Mouse (Mus musculus) layer of hippocampus, postnatal 10 days (tissue): ENCODE results near the gene Kdm4b. TPM values are rescaled to one million over a fixed set of nuclear protein-coding genes. Genes with fewer than 3 reads are reported as not detected.

Experiments
- DNase-seq, 2 experiments: peaks; one replicate each; pipeline ENCODE4 v3.0.0; 2021; ENCODE audit warnings: low spot score in 2 of 2
- microRNA-seq, 2 experiments: library from miRNA; unstranded; fragments of <30 nt; microRNA quantifications; one replicate each; pipeline ENCODE4 v1.2.0; 2021
- total RNA-seq, 2 experiments: library from RNA; stranded (reverse); gene quantifications; 2 replicates each; pipeline ENCODE4 v1.2.3; 2021

Gene Kdm4b
- total RNA-seq, 2 experiments from 2014 or later = 85.3 to 87.1 TPM

DNA sequence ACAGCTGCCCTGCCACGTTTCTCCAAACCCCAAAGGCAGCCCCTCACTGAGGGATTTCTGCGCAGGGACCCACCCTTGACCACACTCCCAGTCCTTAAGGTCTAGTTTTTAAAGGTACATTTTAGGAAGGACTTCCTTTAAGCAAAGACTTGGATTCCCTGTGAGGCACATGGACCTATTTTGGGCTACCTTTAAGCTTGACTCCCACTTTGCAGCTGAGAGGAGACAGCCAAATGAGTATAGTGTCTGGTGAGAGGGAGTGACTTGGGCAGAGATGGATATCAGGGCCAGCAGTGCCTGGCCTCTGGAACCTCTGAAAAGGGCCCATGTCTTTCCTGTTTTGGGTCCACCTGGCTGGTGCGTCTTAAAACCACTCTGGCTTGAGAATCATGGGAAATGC, 100.1 kb downstream of the Kdm4b start:
- no peak for DNase-seq

DNA sequence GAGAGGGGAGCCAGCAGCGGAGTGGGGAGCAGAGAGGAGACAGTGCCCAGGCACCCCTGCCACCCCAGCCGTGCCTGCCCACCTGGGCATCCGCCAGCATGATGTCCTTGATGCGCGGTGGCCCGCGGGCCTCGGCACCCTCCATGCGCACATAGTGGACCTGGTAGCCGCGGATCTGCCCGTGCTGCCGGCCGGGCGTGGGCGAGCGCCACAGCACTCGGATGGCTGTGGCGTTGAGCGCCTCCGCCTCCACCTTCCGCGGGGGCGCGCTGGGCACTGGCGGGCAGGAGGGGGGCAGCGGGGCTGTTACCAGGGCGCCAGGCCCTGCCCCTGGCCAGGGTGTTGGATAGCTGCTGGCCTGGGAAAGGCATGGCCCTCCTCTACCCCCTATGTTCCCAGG, 102.0 kb downstream of the Kdm4b start:
- DNase-seq = no peak

DNA sequence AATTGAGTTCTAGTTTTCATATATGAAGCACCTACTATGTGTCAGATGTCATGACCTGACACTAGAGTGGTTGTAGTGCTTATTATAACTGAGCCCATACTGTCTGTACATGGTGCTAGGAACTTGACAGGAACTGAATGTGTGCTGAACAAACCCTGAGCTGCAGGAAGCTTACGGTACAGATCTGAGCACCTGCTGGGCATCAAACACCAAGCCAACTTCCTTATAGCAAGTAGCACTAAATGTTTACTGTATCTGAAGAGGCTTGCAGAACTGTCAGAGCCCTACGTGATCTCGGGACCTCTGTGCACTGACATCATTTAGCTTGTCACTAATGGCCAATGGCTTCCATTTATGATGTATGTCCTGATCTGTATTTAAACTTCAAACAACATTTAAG, 105.7 kb downstream of the Kdm4b start:
- no peak for DNase-seq

DNA sequence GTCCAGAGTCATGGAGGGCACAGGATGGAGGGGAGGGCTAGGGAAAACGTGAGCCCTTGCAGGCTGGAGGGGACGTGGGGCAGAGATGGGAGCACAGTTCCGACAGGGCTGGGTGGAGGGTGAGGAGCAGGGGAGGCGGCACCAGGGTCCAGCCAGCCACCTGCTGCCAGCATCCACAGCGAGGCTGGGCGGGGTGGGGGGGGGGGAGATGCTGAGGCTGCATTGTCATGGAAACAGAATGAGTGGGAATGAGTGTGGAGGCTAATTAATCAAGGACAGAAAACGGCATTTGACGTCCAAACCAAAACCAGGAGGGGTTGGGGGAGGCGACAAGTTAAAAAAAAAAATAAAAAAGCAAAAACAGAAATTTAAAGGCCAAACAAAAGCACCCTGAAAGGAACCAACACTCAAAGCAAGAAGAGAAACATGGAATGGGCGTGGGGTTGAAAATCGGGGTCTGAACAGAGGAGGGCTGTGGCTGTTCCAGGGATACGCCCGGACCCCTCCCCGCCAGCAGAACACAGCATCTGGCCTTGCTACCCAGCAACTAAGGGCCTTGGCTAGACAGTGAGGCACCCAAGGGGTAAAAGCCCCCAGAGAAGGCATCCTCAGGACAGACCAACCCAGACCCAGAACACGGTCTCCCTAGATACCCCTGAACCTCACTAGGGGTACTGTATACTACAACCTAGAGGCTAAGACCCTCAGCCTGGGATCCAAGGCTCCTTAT, 114.0 kb downstream of the Kdm4b start:
- DNase-seq = no peak

DNA sequence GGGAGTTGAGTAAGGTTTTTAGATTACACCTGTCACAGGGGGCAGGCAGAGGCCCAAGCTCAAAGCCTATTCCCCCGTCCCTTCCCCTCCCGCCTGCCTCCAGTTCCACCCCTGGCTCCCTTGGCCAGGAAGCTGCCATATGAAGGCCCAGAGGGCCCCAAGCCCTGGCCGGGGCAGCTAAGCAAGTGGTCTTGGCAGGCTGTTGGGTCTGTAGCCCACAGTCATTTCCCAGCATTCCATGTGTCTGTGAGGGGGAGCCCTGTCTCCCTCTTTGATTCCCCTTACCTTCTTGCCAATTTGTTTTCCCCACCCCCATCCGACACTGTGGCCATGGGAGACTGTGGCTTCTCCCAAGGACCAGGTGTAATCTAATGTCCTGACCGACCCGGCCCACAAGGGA, 116.5 kb downstream of the Kdm4b start:
- DNase-seq = no peak

DNA sequence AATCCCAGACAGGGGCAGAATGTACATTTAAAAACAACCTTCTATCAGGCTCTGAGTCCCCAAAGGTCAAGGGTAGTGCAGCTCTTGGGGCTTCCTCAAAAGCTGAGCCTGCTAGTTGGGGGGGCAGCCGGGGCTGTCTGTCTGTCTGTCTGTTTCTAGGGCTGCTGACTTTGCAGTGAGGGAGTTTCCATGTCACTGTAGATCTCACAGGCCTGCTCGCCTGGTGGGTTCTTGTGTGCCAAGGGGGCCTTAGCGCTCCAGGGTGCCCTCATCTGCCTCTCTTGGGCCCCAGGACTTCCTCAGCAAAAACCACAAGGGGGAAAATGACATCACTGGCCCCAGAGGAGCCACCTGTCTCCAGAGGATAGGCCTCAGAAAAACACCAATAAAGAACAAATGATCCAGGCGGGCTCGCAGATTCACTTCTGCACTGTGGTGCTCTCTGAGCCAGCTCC, 117.5 kb downstream of the Kdm4b start:
- DNase-seq = no peak

DNA sequence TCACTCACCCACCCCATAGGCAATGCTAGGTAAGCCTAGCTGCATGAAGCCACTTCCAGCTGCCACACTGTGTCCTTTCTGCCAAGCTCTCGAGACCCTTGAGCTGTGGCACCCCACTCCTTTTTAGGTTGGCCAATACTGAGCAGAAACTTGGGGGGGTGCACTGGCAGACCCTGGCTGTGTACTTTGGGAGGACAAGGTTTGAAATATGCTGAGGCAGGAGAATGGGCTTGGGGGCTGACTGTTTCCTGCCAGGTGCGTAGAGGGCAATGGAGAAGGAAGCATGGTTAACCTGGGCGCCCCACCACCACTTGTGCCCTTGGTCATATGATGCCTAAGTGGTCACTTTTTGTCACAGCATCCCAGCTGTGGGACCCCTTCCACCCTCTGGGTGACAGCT, 118.9 kb downstream of the Kdm4b start:
- no peak for DNase-seq

DNA sequence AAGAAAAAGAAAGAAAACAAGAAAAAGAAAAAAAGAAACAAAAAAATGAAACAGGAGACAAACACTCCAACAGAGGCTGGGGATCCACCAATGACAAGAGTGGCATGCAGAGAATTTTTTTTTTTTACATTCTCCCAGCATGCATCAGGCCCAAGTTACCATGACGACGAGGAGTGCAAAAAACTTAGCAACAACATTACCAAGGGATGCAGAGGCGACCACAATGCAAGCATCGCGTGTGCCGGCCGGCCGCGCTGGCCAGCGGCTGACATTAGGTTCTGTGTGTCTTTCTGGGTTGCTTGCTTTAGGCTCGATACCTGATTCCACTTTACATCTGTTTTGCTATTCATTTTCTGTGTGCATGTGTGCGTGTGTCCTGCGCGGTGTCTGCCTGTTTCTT, 119.5 kb downstream of the Kdm4b start:
- DNase-seq = no peak

DNA sequence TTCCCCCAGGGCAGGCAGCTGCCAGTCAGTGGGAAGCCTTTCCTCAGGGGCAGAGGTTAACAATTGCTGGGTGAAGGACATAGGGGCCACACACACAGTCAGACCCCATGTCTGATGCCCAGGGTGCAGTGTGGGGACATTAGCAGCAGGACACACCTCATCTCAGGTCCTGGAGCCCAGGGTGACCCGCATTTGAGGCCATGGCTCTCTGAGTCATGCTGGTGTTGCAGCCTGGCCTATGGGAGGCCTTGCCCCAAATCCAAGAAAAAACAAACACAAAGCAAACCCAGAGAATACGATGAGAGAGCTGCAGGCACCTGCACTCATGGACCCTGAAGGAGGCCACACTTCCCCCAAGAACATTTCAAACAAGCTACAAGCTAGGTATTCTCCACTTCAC, 121.9 kb downstream of the Kdm4b start:
- DNase-seq = no peak

Small RNAs within 50 kb of the gene (microRNA-seq; reads per million reads assigned to microRNA genes)
- gene Mir6977 = 2.5 to 4.0 reads per million in 2 experiments

Other genes starting within 250 kb of the Kdm4b start
- gene Hdgfl2, start 246.4 kb upstream of the Kdm4b start, total RNA-seq = 100 to 1,000 TPM in 1 of 2 experiments, 10 to 100 TPM in 1; 99.8 to 115 TPM
- under 1 TPM; 0.43 to 0.51 TPM for gene Plin4, start 216.3 kb upstream of the Kdm4b start, total RNA-seq
- 1 to 10 TPM; 1.0 to 1.7 TPM for gene Plin5, start 208.5 kb upstream of the Kdm4b start, total RNA-seq
- not detected for gene Lrg1, start 204.1 kb upstream of the Kdm4b start, total RNA-seq
- 100 to 1,000 TPM; 117 to 125 TPM for gene Sema6b, start 185.7 kb upstream of the Kdm4b start, total RNA-seq
- 1 to 10 TPM; 7.0 to 7.2 TPM for gene Tnfaip8l1, start 163.6 kb upstream of the Kdm4b start, total RNA-seq
- gene Mydgf, start 142.1 kb upstream of the Kdm4b start, total RNA-seq = 10 to 100 TPM; 48.3 to 53.7 TPM
- gene Dpp9, start 107.2 kb upstream of the Kdm4b start, total RNA-seq = 10 to 100 TPM; 44.5 to 45.6 TPM
- 10 to 100 TPM; 45.3 to 46.5 TPM for gene Fem1a, start 69.3 kb upstream of the Kdm4b start, total RNA-seq
- gene Ticam1, start 49.3 kb upstream of the Kdm4b start, total RNA-seq = 1 to 10 TPM; 5.2 to 5.9 TPM
- 1 to 10 TPM; 5.7 to 7.3 TPM for gene Plin3, start 33.2 kb upstream of the Kdm4b start, total RNA-seq
- not detected for gene Arrdc5, start 25.8 kb upstream of the Kdm4b start, total RNA-seq
- 1 to 10 TPM; 5.9 to 6.3 TPM for gene Uhrf1, start 22.7 kb upstream of the Kdm4b start, total RNA-seq
- gene Ptprs, start 150.4 kb downstream of the Kdm4b start, total RNA-seq = 100 to 1,000 TPM; 817 to 911 TPM
- gene Znrf4, start 186.4 kb downstream of the Kdm4b start, total RNA-seq = not detected
- 1 to 10 TPM; 1.5 to 1.7 TPM for gene Gm20219, start 228.3 kb downstream of the Kdm4b start, total RNA-seq